Mouse (Mus musculus): ENCODE data around the gene Slc37a2. TPM values are rescaled to one million over a fixed set of nuclear protein-coding genes. Genes with fewer than 3 reads are reported as not detected.

The Slc37a2 gene
- polyA plus RNA-seq, 1 experiment from 2014 or later = 2.4 TPM

Other genes starting within 250 kb of the Slc37a2 start
- gene Pknox2, start 108.3 kb downstream of the Slc37a2 start, polyA plus RNA-seq (2015; fragmentation: Nextera tagmentation; extraction: Ambion mirVana) = 8.3 and 9.5 TPM in 2 replicates
- 9.8 TPM in 2 replicates for gene Tmem218, start 47.5 kb downstream of the Slc37a2 start, polyA plus RNA-seq (2015; fragmentation: Nextera tagmentation; extraction: Ambion mirVana)
- 6.3 and 6.8 TPM in 2 replicates for gene Ccdc15, start 92.7 kb upstream of the Slc37a2 start, polyA plus RNA-seq (2015; fragmentation: Nextera tagmentation; extraction: Ambion mirVana)
- gene Hepacam, start 111.6 kb upstream of the Slc37a2 start, polyA plus RNA-seq (2015; fragmentation: Nextera tagmentation; extraction: Ambion mirVana) = 0.06 and 0.14 TPM in 2 replicates
- gene Robo4, start 146.2 kb upstream of the Slc37a2 start, polyA plus RNA-seq (2015; fragmentation: Nextera tagmentation; extraction: Ambion mirVana) = 9.9 and 11.3 TPM in 2 replicates
- gene Robo3, start 177.5 kb upstream of the Slc37a2 start, polyA plus RNA-seq (2015; fragmentation: Nextera tagmentation; extraction: Ambion mirVana) = 0.08 and 0.15 TPM in 2 replicates
- gene Msantd2, start 233.6 kb upstream of the Slc37a2 start, polyA plus RNA-seq (2015; fragmentation: Nextera tagmentation; extraction: Ambion mirVana) = 24.8 and 25.0 TPM in 2 replicates